Mouse (Mus musculus) kidney, postnatal 14 days (tissue): Measurements from ENCODE around the gene Ush2a.

ENCODE experiments used
- DNase-seq: peaks from one replicate; pipeline ENCODE4 v3.0.0; 2022; ENCODE audit warnings: mixed read lengths

Gene Ush2a

DNA sequence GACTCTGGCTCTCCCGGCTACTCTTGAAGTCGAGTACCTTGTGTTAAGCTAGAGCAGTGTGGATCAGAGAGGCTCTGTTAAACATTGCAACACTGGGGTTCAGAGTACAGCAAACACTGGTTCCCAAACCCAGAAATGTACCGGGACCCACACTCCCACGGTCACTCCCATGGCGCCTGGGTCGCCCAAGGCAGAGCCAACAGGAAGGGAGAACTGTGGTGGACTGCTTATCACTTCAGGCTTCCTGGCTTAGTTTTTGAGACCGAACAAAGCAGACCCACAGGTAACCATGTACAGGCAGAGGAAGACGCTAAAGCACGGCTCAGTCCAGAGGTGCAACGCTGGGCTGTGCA is 413.7 kb downstream of the Ush2a start:
- no peak for DNase-seq

- no peak for DNase-seq
These were observed 416.4 kb downstream of the Ush2a start for GRCm38 (mm10) chr1:188678189-188678588.

- no peak for DNase-seq
These were observed 424.5 kb downstream of the Ush2a start for GRCm38 (mm10) chr1:188686362-188686761.

DNA sequence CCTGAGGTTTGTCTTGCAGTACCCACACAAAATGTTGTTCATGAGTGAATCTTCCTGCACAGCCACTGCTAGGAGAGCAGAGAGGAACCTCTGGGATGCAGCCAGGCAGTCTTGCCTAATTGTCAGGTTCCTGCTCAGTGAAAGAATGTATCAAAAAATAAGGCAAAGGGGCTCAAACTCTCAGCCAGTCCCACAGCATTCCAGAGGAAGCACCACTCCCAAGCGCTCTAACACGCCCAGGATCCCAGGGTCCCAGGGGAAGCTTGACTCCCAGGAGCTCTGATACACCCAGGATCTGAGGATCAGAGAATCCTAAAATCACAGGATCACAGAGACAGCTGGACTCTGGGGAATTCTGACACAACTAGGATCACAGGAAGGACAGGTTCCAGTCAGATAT is 434.5 kb downstream of the Ush2a start:
- DNase-seq = no peak

- DNase-seq = no peak
These were observed 446.4 kb downstream of the Ush2a start for GRCm38 (mm10) chr1:188708176-188708575.

DNA sequence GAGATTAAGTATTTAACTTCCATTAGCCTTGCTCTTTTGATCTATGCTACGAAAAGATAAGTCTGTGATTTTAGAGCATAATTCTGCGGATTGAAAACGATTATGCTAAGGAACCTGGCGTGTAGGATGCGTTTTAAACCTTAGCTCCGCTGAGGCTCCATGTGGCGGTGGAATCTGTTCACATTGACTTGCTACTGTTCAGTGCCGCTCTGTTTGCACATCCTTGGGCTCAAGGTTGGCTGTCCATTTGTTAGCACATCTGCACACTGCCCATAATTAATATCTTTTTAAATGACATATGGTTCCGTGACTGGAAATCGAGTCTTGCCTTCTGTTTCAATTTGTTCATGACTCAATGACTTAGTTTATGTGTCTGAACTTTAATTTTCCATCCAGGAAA is 446.9 kb downstream of the Ush2a start:
- DNase-seq = no peak

DNA sequence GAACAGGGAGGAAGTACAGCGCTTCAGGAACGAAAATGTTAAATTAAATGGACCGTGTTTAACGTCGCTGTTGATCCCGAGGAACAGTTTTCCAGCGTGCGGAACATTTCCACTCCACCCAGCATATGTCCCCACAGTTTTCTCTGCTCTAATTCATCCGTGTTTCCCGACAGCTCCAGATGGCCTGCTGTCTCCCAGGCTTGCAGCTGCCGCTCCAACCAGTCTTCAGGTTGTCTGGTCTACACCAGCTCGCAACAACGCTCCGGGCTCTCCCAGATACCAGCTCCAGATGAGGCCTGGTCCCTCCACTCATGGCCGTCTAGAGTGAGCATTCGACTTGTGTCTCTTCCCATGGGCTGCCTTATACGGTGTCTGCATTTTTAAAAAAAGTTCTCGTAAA is 452.3 kb downstream of the Ush2a start:
- DNase-seq = no peak

DNA sequence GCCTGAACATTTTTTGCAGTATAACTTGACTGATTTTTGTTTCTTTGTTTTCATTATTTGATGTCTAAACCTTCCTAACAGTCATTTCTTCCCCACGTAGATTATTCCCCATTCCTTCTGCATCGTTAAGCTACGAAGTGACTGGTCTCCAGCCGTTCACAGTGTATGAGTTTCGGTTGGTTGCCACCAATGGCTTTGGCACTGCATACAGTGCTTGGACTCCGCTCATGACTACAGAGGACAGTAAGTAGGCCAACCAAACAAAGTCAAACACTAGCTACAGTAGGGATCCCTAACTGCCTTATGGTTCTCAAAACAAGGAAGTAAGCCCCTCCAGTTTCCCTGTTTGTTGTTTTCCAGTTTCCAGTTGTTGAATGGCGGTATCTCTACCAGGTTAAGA is 453.1 kb downstream of the Ush2a start:
- DNase-seq = no peak

- DNase-seq = no peak
These were observed 455.1 kb downstream of the Ush2a start for GRCm38 (mm10) chr1:188716886-188717285.

DNA sequence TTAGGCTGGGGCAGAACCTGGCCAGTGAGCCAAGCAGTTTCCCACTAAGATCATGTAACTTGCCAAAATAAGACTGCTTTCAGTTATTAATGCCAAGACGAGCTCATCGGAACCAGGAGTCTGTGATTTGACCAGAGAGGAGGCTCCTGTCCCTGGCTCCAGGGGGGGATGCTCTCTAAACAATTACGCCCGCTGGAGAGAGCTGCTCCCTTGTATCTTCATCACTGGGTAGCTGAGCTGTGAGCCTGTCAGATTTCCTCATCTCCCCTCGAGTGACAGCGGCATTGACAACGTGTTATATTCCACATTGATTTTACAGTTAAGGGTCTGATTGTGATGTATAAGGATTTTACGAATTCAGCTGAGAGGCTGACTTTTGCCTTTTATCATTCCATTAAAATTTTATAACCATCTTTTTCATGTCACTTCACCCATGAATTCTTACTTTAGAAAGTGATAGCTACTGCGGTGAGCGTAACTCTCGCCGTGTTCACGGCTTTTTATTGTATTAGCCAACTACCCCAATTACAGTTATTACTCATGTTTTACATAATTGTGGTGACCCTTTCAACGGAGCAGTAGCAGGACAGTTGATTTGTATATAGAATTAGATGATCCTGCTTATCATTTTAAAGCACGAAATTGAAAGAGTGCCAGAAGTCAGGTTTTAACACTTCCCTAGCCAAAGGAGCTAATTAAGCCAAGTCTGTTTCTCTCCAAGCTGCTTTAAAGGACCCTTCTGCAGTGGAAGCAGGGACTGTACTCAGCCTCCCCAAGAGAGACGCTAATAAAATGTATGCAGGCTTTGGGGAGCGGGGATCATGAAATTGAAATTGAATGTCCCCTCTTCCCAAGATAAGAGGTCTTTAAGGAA is 463.5 kb downstream of the Ush2a start:
- no peak for DNase-seq

DNA sequence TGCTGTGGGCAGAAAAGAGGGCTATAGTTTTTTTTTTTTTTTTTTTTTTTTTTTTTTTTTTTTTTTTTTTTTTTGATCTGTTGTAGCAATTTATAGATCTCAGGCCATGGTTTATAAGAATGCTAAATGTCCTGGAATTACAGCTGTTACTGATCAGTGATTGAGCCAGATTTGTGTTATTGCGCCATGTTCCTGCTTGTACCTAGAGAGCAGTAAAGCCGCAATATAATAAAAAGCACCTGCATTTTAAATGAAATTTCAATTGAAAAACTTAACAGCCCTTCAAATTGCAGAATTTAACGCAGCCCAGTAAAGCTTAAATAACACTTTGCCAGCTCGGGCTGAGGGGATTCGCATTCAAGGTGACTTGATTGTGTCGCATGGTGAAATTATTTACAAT is 465.1 kb downstream of the Ush2a start:
- no peak for DNase-seq

- DNase-seq = no peak
These were observed 466.8 kb downstream of the Ush2a start for GRCm38 (mm10) chr1:188728625-188729024.

- no peak for DNase-seq
These were observed 467.4 kb downstream of the Ush2a start for GRCm38 (mm10) chr1:188729179-188729578.

- DNase-seq = no peak
These were observed 473.0 kb downstream of the Ush2a start for GRCm38 (mm10) chr1:188734741-188735266.

DNA sequence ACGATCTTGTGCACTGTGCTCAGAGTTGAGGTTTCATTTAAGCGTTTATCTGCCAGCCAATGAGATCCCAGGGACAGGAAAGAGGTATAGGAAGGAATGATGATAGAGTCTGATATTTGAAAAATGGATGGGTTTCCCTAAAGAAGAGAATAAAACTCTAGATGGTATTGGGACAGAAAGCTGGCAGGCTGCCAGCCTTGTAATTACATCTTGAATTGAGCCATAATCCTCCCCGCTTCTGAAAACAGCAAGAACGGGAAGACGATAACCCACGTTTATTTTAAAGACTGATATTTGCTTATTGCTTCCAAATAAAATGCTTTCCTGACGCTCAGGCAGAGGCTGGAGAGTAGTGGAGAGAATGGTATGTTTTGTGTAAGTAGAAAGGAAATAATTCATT is 481.1 kb downstream of the Ush2a start:
- DNase-seq = no peak

- no peak for DNase-seq
These were observed 493.2 kb downstream of the Ush2a start for GRCm38 (mm10) chr1:188755031-188755430.

- no peak for DNase-seq
These were observed 498.7 kb downstream of the Ush2a start for GRCm38 (mm10) chr1:188760515-188760914.

GRCm38 (mm10) chr1:188762463-188762862 is 500.6 kb downstream of the Ush2a start:
- no peak for DNase-seq

DNA sequence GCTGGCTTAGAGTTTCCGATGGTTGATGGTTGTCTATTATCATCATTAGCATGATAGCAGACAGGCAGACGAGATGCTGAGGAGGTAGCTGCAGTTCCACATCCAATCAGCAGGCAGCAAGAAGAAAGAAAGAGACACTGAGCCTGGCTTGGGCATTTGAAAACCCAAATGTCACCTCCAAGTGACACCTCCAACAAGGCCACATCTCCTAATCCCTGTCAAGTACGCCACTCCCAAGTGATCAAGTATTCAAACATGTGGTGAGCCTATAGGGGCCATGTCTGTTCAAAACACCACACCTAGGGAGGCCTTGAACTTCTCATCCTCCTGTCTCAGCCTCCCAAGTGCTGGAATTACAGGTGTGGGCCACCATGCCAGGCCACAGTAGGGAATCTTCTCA is 501.9 kb downstream of the Ush2a start:
- no peak for DNase-seq

- no peak for DNase-seq
These were observed 509.0 kb downstream of the Ush2a start for GRCm38 (mm10) chr1:188770828-188771227.

- DNase-seq = no peak
These were observed 510.9 kb downstream of the Ush2a start for GRCm38 (mm10) chr1:188772516-188773229.

GRCm38 (mm10) chr1:188773631-188774030 is 511.8 kb downstream of the Ush2a start:
- DNase-seq = no peak

DNA sequence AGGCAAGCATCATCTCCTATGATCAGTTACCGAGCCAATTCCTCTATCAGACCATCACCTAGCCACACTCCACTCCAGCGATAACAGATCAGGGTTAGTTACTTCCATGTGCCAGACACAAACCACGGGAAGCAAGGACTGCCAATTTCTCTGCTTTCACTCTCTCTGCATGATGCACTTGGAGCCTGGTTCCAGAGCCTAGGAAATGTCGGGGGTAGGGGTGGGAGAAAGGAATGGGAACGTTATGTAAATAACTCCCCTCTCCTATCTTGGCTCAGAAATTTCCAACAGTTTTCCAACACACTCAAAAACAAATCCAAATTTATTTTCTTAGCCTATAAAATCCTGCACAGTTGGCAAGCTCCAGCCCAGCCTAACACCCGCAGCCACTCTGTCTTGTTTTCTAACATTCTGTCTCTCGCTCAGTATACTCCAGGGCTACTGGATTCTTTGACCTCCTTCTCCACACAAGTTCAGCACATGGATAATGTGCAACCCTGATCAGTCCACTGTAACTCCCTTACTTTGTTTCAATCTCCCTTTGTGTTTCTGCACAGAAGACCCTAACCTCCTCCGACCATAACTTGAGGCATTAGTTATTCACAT is 515.8 kb downstream of the Ush2a start:
- DNase-seq = no peak

- no peak for DNase-seq
These were observed 523.2 kb downstream of the Ush2a start for GRCm38 (mm10) chr1:188785056-188785455.
